Mouse (Mus musculus) splenic B cell, adult 2 months (primary cell): Measurements from ENCODE around the gene Nup214.
A peak's percentile ranks its signal among the peaks of the same experiment; 100 is the strongest.
"Not testable (repeated sequence)": the region's sequence is repeated elsewhere in the genome, so short reads cannot be mapped to it uniquely, and the experiment has no call there.

Experiments used
- DNase-seq: peaks from one replicate; pipeline ENCODE4 v3.0.0-alpha.2; 2011; ENCODE audit warnings: low read depth, low spot score
- H3K27me3 ChIP-seq: 2 replicates; pipeline ENCODE4 v1.6.1; 2012; ENCODE audit warnings: mild to moderate bottlenecking, low read length, moderate library complexity, mixed read lengths; ENCODE audit not compliant: control insufficient read depth, poor library complexity, insufficient read depth, severe bottlenecking
- H3K36me3 ChIP-seq: 2 replicates; pipeline ENCODE4 v1.6.1; 2012; ENCODE audit warnings: mild to moderate bottlenecking, low read length, moderate library complexity, mixed read lengths; ENCODE audit not compliant: control insufficient read depth, poor library complexity, insufficient read depth, severe bottlenecking

The Nup214 gene

GRCm38 (mm10) chr2:31996060-31996459 is 21.8 kb downstream of the Nup214 start:
- Histone ChIP-seq H3K36me3 (peaks cover 14% of the 10 kb centered on the region), H3K27me3 (no peaks in the 10 kb centered on the region)
- DNase-seq = no peak

DNA sequence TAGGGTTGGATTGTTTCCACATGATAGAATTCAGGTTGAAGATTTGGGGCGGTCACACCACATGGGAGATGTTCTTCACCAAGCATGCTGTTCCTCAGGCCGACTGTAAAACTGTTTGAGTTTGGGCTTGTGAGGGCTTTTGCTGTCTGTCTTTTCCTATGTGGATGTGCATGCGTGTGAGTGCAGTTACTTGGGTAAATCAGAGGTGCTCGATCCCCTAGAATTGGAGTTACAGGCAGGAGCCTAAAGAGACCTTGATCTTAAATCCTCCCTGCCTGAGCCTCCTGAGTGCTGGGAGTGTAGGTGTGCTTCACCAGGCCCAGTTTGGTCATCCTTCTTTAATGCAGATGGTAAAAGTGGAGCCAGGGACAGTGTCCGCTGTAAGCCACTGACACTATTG is 23.3 kb downstream of the Nup214 start:
- Histone ChIP-seq H3K27me3 (no peaks in the 10 kb centered on the region), H3K36me3 (peaks cover 11% of the 10 kb centered on the region)
- DNase-seq = no peak

- Histone ChIP-seq H3K36me3 (peaks cover 15% of the 10 kb centered on the region), H3K27me3 (no peaks in the 10 kb centered on the region)
- peak; percentile 44 for DNase-seq
These were observed 24.2 kb downstream of the Nup214 start for GRCm38 (mm10) chr2:31998443-31998842.

DNA sequence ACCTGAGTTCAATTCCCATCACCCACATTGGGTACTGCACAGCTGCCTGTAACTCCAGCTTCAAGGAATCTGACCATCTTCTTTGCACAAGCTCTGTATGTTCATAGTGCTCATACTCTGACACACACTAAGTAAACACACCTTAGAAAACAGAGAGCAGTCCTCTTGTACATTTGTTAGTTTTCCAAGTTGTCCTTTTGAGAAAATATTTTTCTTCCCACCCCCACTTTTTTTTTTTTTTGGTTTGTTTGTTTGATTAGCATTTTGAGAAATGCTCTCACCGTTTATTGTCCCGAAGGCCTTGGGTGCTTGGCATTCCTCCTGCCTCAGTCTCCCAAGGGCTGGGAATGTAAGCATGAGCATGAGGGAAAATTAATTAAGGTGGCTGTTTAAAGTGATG is 34.1 kb downstream of the Nup214 start:
- no peak for DNase-seq
- Histone ChIP-seq H3K36me3 (peaks cover 22% of the 10 kb centered on the region), H3K27me3 (no peaks in the 10 kb centered on the region)

- Histone ChIP-seq H3K36me3 (peaks cover 20% of the 10 kb centered on the region), H3K27me3 (no peaks in the 10 kb centered on the region)
- no peak for DNase-seq
These were observed 34.5 kb downstream of the Nup214 start for GRCm38 (mm10) chr2:32008716-32009115.

GRCm38 (mm10) chr2:32019704-32020103 is 45.5 kb downstream of the Nup214 start:
- H3K36me3 ChIP-seq = peaks cover 4% of the 10 kb centered on the region
- H3K27me3 ChIP-seq = no peaks in the 10 kb centered on the region
- DNase-seq = no peak

DNA sequence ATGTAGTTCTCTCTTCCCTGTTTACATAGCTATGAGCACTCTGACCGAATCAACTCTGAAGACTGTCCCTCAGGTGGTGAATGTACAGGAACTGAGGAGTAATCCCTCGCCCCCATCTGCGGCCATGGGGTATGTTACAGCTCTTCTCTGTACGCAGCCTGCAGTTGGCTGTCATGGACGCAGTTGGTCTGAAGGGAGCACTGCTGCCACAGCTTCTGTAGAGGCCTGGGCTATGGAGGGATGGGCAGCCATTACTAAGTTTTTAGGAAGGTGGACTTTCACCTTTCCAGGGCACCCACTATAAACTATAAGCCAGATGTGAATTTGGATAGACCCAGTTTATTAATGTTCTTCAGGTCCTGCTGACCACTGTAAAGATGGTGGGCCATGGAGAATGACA is 46.0 kb downstream of the Nup214 start:
- H3K36me3 ChIP-seq = peaks cover 4% of the 10 kb centered on the region
- no peak for DNase-seq
- H3K27me3 ChIP-seq = no peaks in the 10 kb centered on the region

- Histone ChIP-seq H3K36me3 (peaks cover 10% of the 10 kb centered on the region), H3K27me3 (no peaks in the 10 kb centered on the region)
- DNase-seq = no peak
These were observed 50.1 kb downstream of the Nup214 start for GRCm38 (mm10) chr2:32024372-32024771.

DNA sequence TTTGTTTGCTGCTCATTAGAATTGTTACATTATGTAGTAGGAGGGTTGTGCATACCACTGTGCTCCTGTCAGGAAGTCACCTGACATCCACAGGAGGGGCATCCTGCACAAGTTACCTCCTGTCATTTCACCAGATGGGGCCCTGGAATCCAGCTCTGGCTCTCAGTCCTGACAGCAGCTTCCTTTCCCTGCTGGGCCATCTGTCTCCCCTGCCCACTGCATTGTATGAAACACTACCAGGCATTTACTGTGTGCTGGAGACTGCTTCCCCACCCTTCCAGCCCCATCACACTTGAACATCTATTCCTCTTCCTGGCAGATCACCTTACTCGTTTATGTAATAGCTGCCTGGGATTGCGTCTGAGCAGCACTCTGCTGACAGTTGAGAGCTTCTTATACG is 55.4 kb downstream of the Nup214 start:
- Histone ChIP-seq H3K36me3 (peaks cover 14% of the 10 kb centered on the region; the same call in 1 of the 2 replicates), H3K27me3 (no peaks in the 10 kb centered on the region)
- no peak for DNase-seq

- H3K36me3 ChIP-seq = peaks cover 6% of the 10 kb centered on the region; the same call in 1 of the 2 replicates
- H3K27me3 ChIP-seq = no peaks in the 10 kb centered on the region
- DNase-seq = no peak
These were observed 59.2 kb downstream of the Nup214 start for GRCm38 (mm10) chr2:32033436-32033835.

DNA sequence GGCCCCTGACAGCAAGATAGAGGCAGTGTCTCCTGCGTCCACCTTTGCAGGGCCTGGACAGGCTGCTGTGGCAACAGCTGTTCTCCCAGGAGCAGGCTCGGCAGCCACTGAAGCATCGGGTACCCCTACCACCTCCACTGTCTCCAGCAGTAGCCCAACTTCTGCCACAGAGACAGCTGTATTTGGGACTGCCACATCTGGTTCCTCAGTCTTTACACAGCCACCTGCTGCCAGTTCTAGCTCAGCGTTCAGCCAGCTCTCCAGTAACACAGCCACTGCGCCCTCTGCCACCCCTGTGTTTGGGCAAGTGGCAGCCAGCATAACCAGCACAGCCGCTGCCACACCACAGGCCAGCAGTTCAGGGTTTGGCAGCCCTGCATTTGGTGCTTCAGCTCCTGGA is 60.0 kb downstream of the Nup214 start:
- no peak for DNase-seq
- Histone ChIP-seq H3K27me3 (no peaks in the 10 kb centered on the region), H3K36me3 (peaks cover 6% of the 10 kb centered on the region)

DNA sequence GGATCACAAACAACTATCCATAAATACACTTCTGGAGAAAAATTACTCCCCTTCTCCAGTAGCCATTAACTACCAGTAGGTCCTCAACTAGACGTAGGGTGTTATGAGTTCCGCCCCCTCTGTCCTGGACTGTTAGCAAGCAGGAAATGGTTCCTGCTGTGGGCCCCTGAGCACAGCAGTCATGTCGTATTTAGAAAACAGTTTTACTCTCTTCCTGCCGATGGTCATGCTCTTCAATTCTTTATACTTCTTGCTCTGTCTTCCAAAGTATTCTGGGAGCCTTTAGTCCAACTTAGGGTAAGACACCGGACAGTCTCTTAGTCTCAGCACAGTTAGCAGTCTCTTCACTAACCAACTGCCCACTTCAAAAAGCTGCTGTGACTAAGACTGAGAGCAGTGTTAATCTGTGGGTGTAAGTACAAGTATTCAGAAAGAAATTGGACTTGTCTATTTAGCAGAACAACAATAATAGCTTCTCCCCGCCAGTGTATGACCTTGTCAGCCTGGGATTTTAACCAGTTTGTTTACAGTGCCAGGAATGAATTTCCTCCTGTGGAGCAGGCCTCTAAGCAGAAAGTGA is 63.1 kb downstream of the Nup214 start:
- no peaks in the 10 kb centered on the region for H3K27me3 ChIP-seq
- peaks cover 2% of the 10 kb centered on the region for H3K36me3 ChIP-seq
- peak; percentile 19 for DNase-seq

- Histone ChIP-seq H3K27me3 (no peaks in the 10 kb centered on the region), H3K36me3 (peaks cover 3% of the 10 kb centered on the region)
- no peak for DNase-seq
These were observed 64.4 kb downstream of the Nup214 start for GRCm38 (mm10) chr2:32038661-32039081.

GRCm38 (mm10) chr2:32040646-32041045 is 66.4 kb downstream of the Nup214 start:
- not testable (repeated sequence) for H3K27me3 ChIP-seq, H3K36me3 ChIP-seq, DNase-seq

- H3K36me3 ChIP-seq = peaks cover 3% of the 10 kb centered on the region
- no peaks in the 10 kb centered on the region for H3K27me3 ChIP-seq
- no peak for DNase-seq
These were observed 66.9 kb downstream of the Nup214 start for GRCm38 (mm10) chr2:32041087-32041486.

- no peaks in the 10 kb centered on the region for H3K27me3 ChIP-seq
- DNase-seq = no peak
- peaks cover 3% of the 10 kb centered on the region for H3K36me3 ChIP-seq
These were observed 69.6 kb downstream of the Nup214 start for GRCm38 (mm10) chr2:32043836-32044235.
